Mouse (Mus musculus) urinary bladder, adult 18-20 months (tissue): ENCODE results near the gene Hif3a.

Experiments used
- DNase-seq, 2 experiments: peaks; one replicate each; pipeline ENCODE4 v3.0.0; 2022; ENCODE audit warnings: low spot score in 2 of 2, mixed read lengths in 2 of 2

Hif3a gene

DNA sequence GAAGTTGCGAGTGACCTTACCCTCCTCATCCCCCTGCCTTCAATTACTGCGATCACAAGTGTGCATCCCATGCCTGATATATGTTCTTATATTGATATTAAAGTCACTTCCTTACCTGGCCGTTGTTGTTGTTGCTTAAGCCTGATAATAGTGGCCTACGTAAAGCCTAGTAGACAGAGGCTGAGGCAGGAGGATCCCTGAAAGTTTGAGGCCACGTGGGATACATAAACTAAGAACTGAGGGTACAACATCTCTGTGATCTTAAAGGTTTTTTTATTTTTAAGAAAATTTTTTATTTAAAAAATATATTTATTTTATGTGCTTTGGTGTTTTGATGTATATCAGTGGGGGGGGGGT lies 69.8 kb downstream of the Hif3a start, which contains the start of gene Ccdc8:
Gene Ccdc8 (plus strand): TSS at position 258 of the 357 bp plus-strand sequence.
- no peak for DNase-seq

DNA sequence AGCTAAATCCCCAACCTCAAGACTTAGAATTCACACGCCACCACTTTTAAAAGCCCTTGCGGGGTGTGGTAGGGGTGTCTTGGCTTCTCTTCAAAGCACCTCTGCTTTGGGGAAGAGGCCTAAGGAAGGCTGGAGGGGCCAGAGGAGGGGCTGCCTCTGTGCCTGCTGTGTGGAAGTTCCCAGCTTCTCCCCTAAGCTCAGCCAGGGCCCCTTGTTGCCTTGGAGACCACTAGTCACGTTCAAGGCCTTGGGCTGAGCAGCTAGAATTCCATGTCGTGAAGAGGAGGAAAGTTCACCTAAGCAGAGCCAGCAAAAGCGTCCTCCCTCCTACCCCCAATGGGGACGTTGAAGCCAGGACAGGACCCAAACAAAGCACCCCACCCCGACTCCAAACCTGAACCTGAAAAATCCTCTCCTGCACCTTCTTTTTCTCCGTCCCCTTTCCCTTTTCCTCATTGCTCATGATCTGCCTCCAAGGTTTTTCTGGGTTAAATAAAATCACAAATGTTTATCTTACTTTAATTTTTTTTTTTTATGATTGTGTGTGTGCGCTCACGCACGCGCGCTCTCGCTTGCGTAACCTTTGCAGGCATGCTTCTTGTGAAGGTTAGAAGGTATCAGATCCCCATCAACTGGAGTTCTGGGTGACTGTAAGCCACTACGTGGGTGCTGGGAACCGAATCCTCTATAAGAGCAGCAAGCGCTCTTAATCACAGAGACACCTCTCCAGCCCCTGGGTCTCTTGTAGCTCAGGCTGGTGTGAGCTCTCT lies 70.4 kb downstream of the Hif3a start:
- no peak for DNase-seq

DNA sequence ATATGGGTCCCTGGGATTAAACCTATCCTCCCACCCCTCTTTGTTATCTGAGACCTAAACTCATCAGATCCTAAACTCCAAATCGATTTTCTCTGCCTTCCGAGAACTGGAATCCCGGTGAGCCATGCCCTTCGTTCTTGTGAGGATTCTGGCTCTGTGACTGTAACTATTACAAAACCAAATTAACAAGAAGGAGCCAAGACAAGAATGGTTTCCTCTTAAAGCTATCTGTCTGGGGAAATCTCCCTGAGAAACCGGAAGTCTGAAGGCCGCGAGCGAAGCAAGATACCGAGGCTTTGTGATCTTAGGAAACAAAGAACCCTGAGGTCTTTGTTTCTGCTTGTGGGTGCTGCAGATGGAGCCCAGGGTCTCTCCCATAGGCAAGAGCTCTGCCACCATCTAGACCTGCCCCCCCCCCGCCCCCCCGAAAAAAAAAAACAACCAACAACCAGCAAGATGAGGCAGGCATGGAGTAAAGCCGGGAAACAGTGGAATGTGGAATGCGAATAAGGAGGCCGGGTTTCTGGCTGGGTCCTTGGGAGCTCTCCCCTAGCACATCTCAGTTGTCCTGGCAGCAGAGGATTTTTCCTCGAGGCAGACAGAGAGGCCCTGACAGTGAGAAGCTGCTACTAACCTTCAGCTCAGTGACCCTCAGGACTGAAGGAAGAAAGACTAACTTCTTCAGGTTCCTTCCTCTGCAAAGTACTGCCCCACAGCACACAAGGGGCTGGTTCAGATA lies 72.1 kb downstream of the Hif3a start:
- DNase-seq, result no peak

DNA sequence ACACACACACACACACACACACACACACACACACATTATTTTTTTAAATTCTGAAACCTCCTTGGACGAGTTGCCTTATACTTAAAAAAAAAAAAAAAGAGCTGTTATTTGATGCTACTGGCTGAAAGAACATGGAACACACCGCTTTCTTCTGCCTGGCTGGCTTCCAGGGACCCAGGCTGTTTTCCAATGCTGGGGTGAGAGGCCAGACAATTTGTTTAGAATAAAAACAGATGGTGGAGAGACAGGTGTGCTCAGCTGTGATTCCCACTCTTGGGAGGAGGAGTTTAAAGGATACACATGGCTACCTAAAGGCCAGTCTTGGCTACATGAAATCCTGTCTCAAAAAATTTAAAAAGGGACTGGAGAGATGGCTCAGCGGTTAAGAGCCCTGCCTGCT lies 73.8 kb downstream of the Hif3a start:
- DNase-seq, result no peak

- DNase-seq, result no peak
Measured at GRCm38 (mm10) chr7:16987541-16988149, 74.6 kb downstream of the Hif3a start.

DNA sequence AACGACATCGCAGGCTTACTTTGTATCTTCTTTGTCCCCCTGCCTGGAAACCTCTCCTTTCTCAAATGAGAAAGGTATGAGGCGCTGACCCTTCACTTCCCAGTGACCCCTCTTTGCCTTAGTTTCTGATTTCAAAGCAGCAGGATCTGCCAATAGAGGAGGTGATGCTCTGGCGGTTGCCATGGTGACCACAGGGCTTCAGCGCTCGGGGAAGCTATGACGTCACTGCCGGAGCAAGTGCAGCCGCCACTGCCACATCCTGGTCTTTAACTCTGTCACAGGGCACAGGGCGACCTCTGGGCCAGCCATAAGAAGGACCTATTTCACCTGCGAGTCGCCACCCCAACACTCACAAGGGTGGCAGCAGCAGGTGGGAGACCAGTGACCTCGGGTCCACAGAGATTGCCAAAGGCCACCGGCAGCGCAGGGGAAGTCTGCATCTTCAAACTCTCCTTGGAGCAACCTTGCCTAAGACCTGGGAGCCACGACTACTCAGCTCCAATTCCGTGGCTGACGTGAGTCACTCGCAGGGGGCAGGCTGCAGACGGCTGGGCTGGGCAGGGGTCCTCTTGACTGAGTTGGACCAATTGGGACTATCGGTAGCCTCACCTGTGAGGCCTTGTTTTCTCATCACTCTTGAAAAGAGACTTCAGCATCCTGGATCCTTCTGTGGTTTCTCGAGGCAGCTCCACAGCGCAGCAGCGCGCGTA lies 79.2 kb downstream of the Hif3a start, which contains the start of gene Gm42372:
Gene Gm42372 (plus strand): TSS at position 228 of the 710 bp plus-strand sequence.
- no peak for DNase-seq
